Mouse (Mus musculus): ENCODE measurements around the gene Cma2. TPM values are rescaled to one million over a fixed set of nuclear protein-coding genes. Genes with fewer than 3 reads are reported as not detected.

The Cma2 gene
- not detected in 2 replicates for polyA plus RNA-seq (2012; ENCODE audit: insufficient read depth, low replicate concordance)

- H3K4me1 ChIP-seq: peaks cover 50% of the 10 kb centered on the region
Measured at GRCm38 (mm10) chr14:55950346-55951030, at the start of gene Cma2. Gene Cma2 (plus strand): TSS chr14:55950980.

DNA sequence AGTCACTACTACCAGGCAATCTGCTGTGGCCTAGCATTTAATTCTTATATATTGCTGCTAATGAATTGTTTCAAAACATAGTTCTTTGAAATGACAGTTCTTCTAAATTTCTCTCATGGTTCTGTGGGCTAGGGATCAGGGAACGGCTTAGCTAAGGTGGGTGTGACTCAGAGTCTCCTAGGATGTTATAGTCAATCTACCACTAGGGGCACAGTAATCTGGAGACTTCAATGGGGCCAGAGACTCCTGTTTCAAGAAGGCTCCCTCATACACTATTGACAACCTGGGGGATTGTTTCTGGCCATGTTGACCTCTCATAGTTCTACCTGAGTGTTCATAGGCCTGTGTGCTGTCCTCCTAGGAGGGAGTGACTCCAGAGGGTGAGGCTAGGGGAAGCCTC, 45.3 kb upstream of the Cma2 start:
- H3K36me3 ChIP-seq (replicated peaks; ENCODE audit: low read length): no peaks in the 10 kb centered on the region
- TF ChIP-seq GATA1 (IDR thresholded peaks at IDR 0.05; ENCODE audit: borderline replicate concordance, low read length): no peak
- no peak for TF ChIP-seq FLI1 (IDR thresholded peaks at IDR 0.05; ENCODE audit: low read length)
- peaks cover 5% of the 10 kb centered on the region for H3K27me3 ChIP-seq (replicated peaks)
- no peaks in the 10 kb centered on the region for H3K9me3 ChIP-seq
- no peak overlapping the region for H3K4me3 ChIP-seq (replicated peaks)
- H3K4me1 ChIP-seq: peaks cover 21% of the 10 kb centered on the region

More at GRCm38 (mm10) chr14:55950346-55951030, at the start of gene Cma2:
- peak within 1 kb of the TSS; percentile 35 for H3K4me3 ChIP-seq (replicated peaks)
- H3K9me3 ChIP-seq: no peaks in the 10 kb centered on the region
- TF ChIP-seq GATA1 (IDR thresholded peaks at IDR 0.05; ENCODE audit: borderline replicate concordance, low read length): no peak
- TF ChIP-seq FLI1 (IDR thresholded peaks at IDR 0.05; ENCODE audit: low read length): no peak
- no peaks in the 10 kb centered on the region for H3K36me3 ChIP-seq (replicated peaks; ENCODE audit: low read length)
- peaks cover 14% of the 10 kb centered on the region for H3K27me3 ChIP-seq (replicated peaks)

DNA sequence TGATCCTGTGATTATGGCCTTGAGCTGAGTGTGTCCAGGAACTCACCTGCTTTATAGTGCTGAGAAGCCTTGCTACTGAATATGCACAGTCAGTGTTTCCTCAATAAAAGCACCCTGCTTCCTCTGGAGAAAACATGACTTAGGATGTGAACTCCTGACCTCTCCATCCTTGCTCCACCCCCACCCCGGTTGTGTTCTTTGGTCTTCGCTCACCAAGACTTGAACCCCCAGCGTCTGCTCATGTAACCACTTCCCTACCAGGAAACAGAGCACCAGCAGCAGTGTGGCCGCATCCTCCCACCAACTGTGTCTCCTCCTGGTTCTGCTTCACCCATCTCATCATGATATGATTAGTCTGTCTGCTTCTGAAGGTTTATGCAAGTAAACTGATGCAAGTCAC, 37.4 kb upstream of the Cma2 start:
- H3K4me3 ChIP-seq (replicated peaks): no peak overlapping the region
- H3K9me3 ChIP-seq: no peaks in the 10 kb centered on the region

DNA sequence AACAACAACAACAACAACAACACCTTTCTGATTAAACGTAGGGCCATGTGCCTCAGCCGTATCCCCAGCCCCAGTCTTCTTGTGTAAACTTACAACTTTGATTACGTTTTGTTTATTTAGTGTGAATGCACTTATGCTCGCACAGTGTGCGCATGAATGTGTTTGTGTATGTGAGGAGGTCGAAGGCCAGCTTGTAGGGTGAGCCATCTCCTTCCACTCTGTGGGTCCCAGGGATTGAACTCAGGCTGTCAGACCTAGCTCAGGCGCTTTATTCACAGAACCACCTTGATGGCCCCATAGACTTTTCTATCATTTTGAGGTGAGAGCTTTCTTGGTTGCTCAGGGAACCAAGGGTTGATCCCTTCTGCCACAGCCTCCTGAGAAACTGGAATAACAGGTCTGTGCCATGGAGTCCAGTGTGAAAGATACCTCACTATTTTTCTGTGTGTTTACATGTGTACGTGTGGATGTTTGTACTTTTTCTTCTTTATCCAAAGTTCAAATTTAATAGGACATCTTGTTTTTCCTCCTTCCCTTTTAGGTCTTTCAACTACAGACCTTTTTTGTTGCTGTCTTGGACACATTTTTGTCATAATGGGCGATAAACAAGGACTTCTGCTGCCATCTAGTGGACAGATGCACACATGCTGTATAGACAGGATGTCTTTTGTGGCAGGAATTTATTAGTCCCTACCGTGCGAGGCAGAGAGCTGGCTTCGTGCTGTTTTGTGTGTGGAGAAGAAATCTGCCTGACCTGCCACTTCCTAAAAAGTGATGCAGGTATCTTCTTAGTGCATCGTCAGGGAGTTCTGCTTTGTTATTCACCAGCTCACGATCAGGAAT, 32.3 kb upstream of the Cma2 start:
- Histone ChIP-seq H3K4me1 (peaks cover 28% of the 10 kb centered on the region), H3K9me3 (no peaks in the 10 kb centered on the region), H3K36me3 (replicated peaks; ENCODE audit: low read length) (no peaks in the 10 kb centered on the region), H3K4me3 (replicated peaks) (peak overlapping the region; percentile 67), H3K27me3 (replicated peaks) (no peaks in the 10 kb centered on the region)
- no peak for TF ChIP-seq FLI1 (IDR thresholded peaks at IDR 0.05; ENCODE audit: low read length)
- TF ChIP-seq GATA1 (IDR thresholded peaks at IDR 0.05; ENCODE audit: borderline replicate concordance, low read length): no peak

More for the DNA sequence above, 37.4 kb upstream of the Cma2 start:
- TF ChIP-seq GATA1 (IDR thresholded peaks at IDR 0.05; ENCODE audit: borderline replicate concordance, low read length): no peak
- Histone ChIP-seq H3K27me3 (replicated peaks) (peaks cover 3% of the 10 kb centered on the region), H3K4me1 (peaks cover 12% of the 10 kb centered on the region), H3K36me3 (replicated peaks; ENCODE audit: low read length) (no peaks in the 10 kb centered on the region)

DNA sequence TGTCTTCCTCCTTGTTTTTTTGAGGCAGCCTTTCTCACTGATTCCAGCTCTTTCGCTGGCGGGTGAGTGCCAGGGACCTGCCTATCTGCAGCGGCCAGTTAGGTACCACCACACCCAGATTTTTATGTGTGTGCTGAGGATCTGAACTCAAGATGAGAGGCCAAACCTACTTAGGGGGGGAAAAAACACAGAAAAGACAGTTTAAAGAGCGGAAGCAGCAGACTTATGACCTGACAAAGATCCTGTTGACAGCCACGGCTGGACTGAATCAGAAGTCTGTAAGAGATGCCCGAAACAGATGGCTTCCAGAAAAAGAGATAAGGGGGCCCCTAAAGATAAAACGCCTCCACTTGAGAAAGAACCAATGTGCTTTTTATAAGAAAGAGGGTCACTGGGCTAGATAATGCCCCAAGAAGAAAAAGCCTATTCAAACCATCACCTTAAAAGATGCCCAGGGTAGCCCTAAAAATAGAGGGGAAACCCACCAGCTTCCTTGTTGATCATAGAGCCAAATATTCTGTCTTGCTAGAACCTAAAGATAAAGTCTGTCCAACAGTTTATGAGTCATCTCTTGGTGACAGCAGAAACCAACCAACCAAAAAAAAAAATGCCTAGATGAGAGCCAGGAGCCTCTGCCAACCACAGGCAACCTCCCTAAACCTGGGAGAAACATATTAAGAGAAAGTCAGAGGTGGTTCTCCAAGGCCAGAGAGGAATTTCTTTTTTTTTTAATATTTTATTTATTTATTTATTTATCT, 28.1 kb upstream of the Cma2 start:
- H3K4me1 ChIP-seq: peaks cover 40% of the 10 kb centered on the region
- H3K27me3 ChIP-seq (replicated peaks): no peaks in the 10 kb centered on the region
- no peak overlapping the region for H3K4me3 ChIP-seq (replicated peaks)
- TF ChIP-seq FLI1 (IDR thresholded peaks at IDR 0.05; ENCODE audit: low read length): no peak
- no peak for TF ChIP-seq GATA1 (IDR thresholded peaks at IDR 0.05; ENCODE audit: borderline replicate concordance, low read length)
- H3K9me3 ChIP-seq: no peaks in the 10 kb centered on the region
- H3K36me3 ChIP-seq (replicated peaks; ENCODE audit: low read length): no peaks in the 10 kb centered on the region

GRCm38 (mm10) chr14:55926847-55927246, 23.9 kb upstream of the Cma2 start:
- peaks cover 24% of the 10 kb centered on the region for H3K4me1 ChIP-seq
- H3K4me3 ChIP-seq (replicated peaks): no peak overlapping the region
- no peaks in the 10 kb centered on the region for H3K9me3 ChIP-seq
- TF ChIP-seq GATA1 (IDR thresholded peaks at IDR 0.05; ENCODE audit: borderline replicate concordance, low read length): no peak
- no peak for TF ChIP-seq FLI1 (IDR thresholded peaks at IDR 0.05; ENCODE audit: low read length)
- H3K27me3 ChIP-seq (replicated peaks): no peaks in the 10 kb centered on the region
- no peaks in the 10 kb centered on the region for H3K36me3 ChIP-seq (replicated peaks; ENCODE audit: low read length)

DNA sequence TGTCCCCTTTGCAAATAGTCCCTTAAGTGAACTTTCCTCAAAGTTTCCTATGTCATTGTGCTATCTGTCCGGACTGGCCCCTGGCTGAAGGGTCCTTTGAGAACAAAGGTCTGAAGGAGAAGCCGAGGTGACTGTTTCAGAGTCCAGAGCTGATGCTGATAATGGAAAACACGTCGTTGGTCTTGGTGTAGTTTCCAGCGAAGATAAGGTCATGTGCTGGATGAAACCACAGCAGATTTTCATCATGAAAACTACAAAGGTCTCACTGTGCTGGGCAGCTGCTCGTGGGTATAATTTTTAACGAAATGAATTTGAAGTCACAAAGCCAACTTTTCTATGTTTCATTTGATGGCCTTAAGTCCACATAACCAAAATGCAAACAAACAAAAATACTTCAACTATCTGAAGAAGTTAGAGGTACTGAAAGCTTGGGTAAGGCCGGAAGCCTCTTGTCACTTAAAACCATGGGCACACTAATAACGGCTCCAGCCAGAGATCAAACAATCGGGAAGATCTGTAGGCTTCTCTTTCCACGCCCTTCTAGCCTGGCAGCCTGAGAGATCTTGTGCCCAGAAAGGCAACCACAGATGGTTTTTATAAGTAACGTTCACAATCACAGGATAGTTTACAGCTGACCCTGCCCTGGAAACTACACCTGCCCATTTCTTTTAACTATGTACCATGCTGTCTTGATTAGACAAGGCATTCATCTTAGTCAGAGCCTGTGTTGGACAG, 21.4 kb upstream of the Cma2 start:
- no peaks in the 10 kb centered on the region for H3K27me3 ChIP-seq (replicated peaks)
- H3K4me1 ChIP-seq: peaks cover 21% of the 10 kb centered on the region
- no peaks in the 10 kb centered on the region for H3K9me3 ChIP-seq
- no peak overlapping the region for H3K4me3 ChIP-seq (replicated peaks)
- H3K36me3 ChIP-seq (replicated peaks; ENCODE audit: low read length): no peaks in the 10 kb centered on the region
- no peak for TF ChIP-seq FLI1 (IDR thresholded peaks at IDR 0.05; ENCODE audit: low read length)
- TF ChIP-seq GATA1 (IDR thresholded peaks at IDR 0.05; ENCODE audit: borderline replicate concordance, low read length): no peak

GRCm38 (mm10) chr14:55933586-55933985, 17.2 kb upstream of the Cma2 start:
- Histone ChIP-seq H3K4me3 (replicated peaks) (no peak overlapping the region), H3K27me3 (replicated peaks) (no peaks in the 10 kb centered on the region), H3K36me3 (replicated peaks; ENCODE audit: low read length) (no peaks in the 10 kb centered on the region), H3K4me1 (peaks cover 9% of the 10 kb centered on the region), H3K9me3 (no peaks in the 10 kb centered on the region)
- TF ChIP-seq FLI1 (IDR thresholded peaks at IDR 0.05; ENCODE audit: low read length) (no peak), GATA1 (IDR thresholded peaks at IDR 0.05; ENCODE audit: borderline replicate concordance, low read length) (no peak)

Measured in megakaryocyte, embryonic 14.5 days (primary cell).